Mouse (Mus musculus) heart, embryonic 11.5 days (tissue): ENCODE measurements around the gene Lmntd2. TPM values are rescaled to one million over a fixed set of nuclear protein-coding genes. Genes with fewer than 3 reads are reported as not detected.

ENCODE experiments used
- ATAC-seq: fragments of 200-750 bp; cut with Nextera tagmentation; replicated peaks from 2 replicates; pipeline ENCODE4 v1.8.0; 2017; ENCODE audit warnings: moderate library complexity; ENCODE audit not compliant: insufficient number of reproducible peaks, low FRiP score, low TSS enrichment
- H3K27ac ChIP-seq: fragments of 300-500 bp; sonication (generic); 2 replicates; pipeline ENCODE4 v1.5.1; 2014; ENCODE audit warnings: mild to moderate bottlenecking, low read depth, low read length
- H3K27me3 ChIP-seq: fragments of 300-500 bp; sonication (generic); 2 replicates; pipeline ENCODE4 v1.6.1; 2014; ENCODE audit warnings: mild to moderate bottlenecking, low read length, mixed read lengths; ENCODE audit not compliant: control insufficient read depth, insufficient read depth
- H3K36me3 ChIP-seq: fragments of 300-500 bp; sonication (generic); 2 replicates; pipeline ENCODE4 v1.6.1; 2014; ENCODE audit warnings: mild to moderate bottlenecking, low read length, moderate library complexity, mixed read lengths; ENCODE audit not compliant: control insufficient read depth, insufficient read depth
- H3K4me1 ChIP-seq: fragments of 300-500 bp; sonication (generic); 2 replicates; pipeline ENCODE4 v1.6.1; 2014; ENCODE audit warnings: low read length; ENCODE audit not compliant: control insufficient read depth, insufficient read depth
- H3K4me2 ChIP-seq: fragments of 300-500 bp; sonication (generic); 2 replicates; pipeline ENCODE4 v1.6.1; 2014; ENCODE audit warnings: mild to moderate bottlenecking, moderate library complexity
- H3K4me3 ChIP-seq: fragments of 300-500 bp; sonication (generic); 2 replicates; pipeline ENCODE4 v1.5.1; 2014; ENCODE audit warnings: low read depth, low read length
- H3K9ac ChIP-seq: fragments of 300-500 bp; sonication (generic); 2 replicates; pipeline ENCODE4 v1.6.1; 2014; ENCODE audit warnings: mild to moderate bottlenecking, low read depth, low read length, moderate library complexity
- H3K9me3 ChIP-seq: fragments of 300-500 bp; sonication (generic); replicated peaks from 2 replicates; pipeline ENCODE4 v1.6.1; 2016; ENCODE audit warnings: low read length; ENCODE audit not compliant: control insufficient read depth
- WGBS: fragments of 180-500 bp; shearing (Covaris S2); extraction: QIAGEN DNeasy Blood & Tissue Kit; methylation state at CpG from one replicate; pipeline ENCODE4 v1.1.7; 2014; ENCODE audit not compliant: insufficient replicate concordance; 5-methylcytosine and 5-hydroxymethylcytosine counted together
- polyA plus RNA-seq: library from polyadenylated mRNA; unstranded; fragments of >200 nt; fragmentation: Nextera tagmentation; extraction: Ambion mirVana; gene quantifications from 2 replicates; pipeline ENCODE4 v1.2.1, GENCODE M21; 2014

The Lmntd2 gene
- polyA plus RNA-seq, 1 experiment from 2014 or later, result 0.99 TPM

DNA sequence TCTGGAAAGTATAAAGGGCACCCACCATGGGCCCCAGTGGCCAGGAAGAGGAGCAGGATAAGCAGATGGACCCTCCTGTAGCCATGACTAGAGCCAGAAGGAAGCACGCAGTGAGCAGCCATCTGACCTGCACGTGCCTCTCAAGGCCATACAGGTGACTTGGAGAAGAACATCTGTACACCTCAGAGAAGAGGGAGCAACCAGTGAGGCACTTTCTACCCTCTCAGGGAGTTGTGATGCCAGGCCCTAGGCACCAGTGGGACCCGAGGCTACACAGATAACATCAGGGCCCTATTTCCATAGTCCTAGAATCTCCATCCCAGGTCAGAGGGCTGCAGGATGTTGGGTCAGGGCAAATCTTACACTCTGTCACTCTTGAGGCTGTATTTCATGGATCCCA lies 23.7 kb downstream of the Lmntd2 start:
- H3K36me3 ChIP-seq, result peaks cover 12% of the 10 kb centered on the region
- no peak overlapping the region for H3K4me2 ChIP-seq
- no peak overlapping the region for H3K4me3 ChIP-seq
- no peak overlapping the region for H3K9ac ChIP-seq
- no peak overlapping the region for H3K27ac ChIP-seq
- no peaks in the 10 kb centered on the region for H3K9me3 ChIP-seq
- H3K27me3 ChIP-seq, result no peaks in the 10 kb centered on the region
- 77% methylated on average over 3 of the region's 3 CpGs for WGBS
- no peak for ATAC-seq
- peaks cover 13% of the 10 kb centered on the region for H3K4me1 ChIP-seq

DNA sequence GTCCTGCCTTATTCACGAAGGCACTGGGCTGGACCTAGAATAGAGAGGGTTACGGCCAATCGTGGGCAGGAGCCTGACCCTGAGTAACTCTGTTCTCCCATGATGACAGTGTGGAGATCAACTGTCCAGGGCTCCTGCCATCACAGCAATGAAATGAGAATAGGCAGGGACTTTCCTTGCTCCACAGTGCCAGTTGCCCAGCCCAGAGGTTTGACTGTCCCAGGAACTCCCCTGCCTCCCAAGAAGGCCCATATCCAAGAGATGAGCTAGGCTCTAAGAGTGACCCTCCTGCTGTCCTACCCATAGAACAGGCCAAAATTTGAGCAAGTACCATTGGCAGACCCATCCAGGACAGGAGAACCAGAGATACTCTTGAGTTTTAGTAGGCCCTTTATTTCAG lies 25.1 kb downstream of the Lmntd2 start:
- Histone ChIP-seq H3K27me3 (no peaks in the 10 kb centered on the region), H3K4me2 (no peak overlapping the region), H3K4me1 (peaks cover 11% of the 10 kb centered on the region), H3K9ac (no peak overlapping the region), H3K9me3 (no peaks in the 10 kb centered on the region), H3K27ac (no peak overlapping the region), H3K4me3 (no peak overlapping the region), H3K36me3 (peaks cover 12% of the 10 kb centered on the region)
- 79% methylated on average over 3 of the region's 3 CpGs for WGBS
- ATAC-seq, result no peak

DNA sequence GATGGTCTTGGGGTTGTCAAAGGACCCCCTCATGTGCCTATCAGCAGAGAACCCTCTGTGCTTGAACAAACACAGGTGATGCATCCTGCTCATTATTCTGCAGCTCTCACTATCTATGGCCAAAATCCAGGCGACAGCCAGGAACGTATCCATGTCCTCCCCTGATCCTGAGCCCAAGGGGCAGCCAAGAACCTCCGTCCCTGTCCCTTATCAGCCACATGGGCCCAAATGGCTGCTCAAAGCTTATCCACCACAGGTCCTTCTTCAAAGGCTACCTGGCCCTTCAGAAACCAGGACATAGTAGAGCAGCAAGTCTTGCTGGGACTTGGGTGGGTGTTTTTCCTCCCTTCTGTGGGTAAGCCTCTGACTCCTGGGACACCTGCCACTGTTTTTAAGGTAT lies 25.7 kb downstream of the Lmntd2 start:
- no peak overlapping the region for H3K4me2 ChIP-seq
- H3K9me3 ChIP-seq, result no peaks in the 10 kb centered on the region
- H3K27ac ChIP-seq, result no peak overlapping the region
- no peak overlapping the region for H3K9ac ChIP-seq
- WGBS, result 61% methylated on average over 3 of the region's 3 CpGs
- no peak for ATAC-seq
- peaks cover 11% of the 10 kb centered on the region for H3K4me1 ChIP-seq
- H3K36me3 ChIP-seq, result peaks cover 12% of the 10 kb centered on the region
- H3K27me3 ChIP-seq, result no peaks in the 10 kb centered on the region
- H3K4me3 ChIP-seq, result no peak overlapping the region

DNA sequence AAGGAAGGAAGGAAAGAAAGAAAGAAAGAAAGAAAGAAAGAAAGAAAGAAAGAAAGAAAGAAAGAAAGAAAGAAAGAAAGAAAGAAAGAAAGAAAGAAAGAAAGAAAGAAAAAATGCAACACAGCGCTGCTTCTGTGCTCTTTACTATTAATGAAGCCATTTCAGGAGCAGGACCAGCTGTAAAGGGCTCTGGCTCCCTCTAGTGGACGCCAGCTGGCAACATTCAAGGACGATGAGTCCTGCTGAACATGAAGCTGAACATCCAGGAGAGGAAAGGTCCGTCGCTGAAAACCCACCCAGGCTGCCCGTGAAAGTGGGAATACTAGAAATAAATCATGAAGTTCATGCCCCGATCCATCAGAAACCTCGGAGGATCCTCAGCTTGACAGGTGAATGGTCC lies 37.7 kb downstream of the Lmntd2 start:
- Histone ChIP-seq H3K27me3 (no peaks in the 10 kb centered on the region), H3K9ac (no peak overlapping the region), H3K27ac (no peak overlapping the region), H3K9me3 (no peaks in the 10 kb centered on the region), H3K4me3 (no peak overlapping the region), H3K36me3 (no peaks in the 10 kb centered on the region), H3K4me2 (no peak overlapping the region), H3K4me1 (peaks cover 4% of the 10 kb centered on the region; the same call in 1 of the 2 replicates)
- no peak for ATAC-seq
- WGBS, result 2% methylated on average over 8 of the region's 8 CpGs

DNA sequence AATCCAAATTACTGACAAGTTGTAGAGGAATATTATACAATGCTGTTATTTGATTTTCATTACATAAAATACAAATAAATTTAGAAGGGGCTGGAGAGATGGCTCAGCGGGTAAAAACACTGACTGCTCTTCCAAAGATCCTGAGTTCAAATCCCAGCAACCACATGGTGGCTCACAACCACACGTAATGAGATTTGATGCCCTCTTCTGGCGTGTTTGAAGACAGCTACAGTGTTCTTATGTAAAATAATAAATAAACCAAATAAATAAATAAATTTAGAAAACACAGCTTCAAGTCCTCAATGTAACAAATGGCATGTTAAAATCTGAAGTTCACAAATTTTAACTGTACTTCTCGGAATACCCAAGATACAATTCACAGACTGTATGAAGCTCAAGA lies 38.8 kb downstream of the Lmntd2 start:
- no peak overlapping the region for H3K4me2 ChIP-seq
- no peaks in the 10 kb centered on the region for H3K27me3 ChIP-seq
- H3K4me1 ChIP-seq, result peaks cover 4% of the 10 kb centered on the region; the same call in 1 of the 2 replicates
- WGBS, result 82% methylated on average over 4 of the region's 4 CpGs
- no peaks in the 10 kb centered on the region for H3K36me3 ChIP-seq
- H3K4me3 ChIP-seq, result no peak overlapping the region
- no peak for ATAC-seq
- no peaks in the 10 kb centered on the region for H3K9me3 ChIP-seq
- H3K27ac ChIP-seq, result no peak overlapping the region
- no peak overlapping the region for H3K9ac ChIP-seq

DNA sequence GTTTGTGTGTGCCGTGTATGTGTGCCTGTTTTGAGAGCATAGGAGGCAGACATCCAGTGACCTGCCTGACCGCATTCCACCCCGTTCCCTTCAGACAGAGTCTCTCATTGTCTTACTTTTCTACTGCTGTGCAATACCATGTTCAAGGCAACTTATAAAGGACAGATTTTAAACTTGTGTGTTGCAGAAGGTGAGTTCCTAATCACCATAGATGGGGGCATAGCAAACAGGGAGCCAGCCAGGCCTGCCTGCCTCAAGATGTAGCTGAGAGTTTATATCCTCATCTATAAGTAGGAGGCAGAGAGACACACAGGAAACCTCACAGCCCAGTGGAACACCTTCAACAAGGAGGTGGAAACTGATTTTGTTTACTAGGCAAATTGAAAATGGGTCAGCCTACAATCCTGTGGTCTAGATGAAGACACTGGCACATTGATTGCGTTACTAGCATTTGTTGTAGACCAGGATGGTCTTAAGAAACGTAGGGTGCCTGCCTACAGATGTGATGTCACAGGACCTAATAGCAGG lies 40.5 kb downstream of the Lmntd2 start:
- WGBS, result 88% methylated on average over 5 of the region's 5 CpGs
- Histone ChIP-seq H3K4me1 (peaks cover 7% of the 10 kb centered on the region; the same call in 1 of the 2 replicates), H3K27me3 (no peaks in the 10 kb centered on the region), H3K27ac (peak overlapping the region; percentile 93), H3K4me3 (peak overlapping the region; percentile 57), H3K9ac (peak overlapping the region; percentile 84), H3K36me3 (no peaks in the 10 kb centered on the region), H3K9me3 (no peaks in the 10 kb centered on the region), H3K4me2 (peak overlapping the region; percentile 86)
- no peak for ATAC-seq

DNA sequence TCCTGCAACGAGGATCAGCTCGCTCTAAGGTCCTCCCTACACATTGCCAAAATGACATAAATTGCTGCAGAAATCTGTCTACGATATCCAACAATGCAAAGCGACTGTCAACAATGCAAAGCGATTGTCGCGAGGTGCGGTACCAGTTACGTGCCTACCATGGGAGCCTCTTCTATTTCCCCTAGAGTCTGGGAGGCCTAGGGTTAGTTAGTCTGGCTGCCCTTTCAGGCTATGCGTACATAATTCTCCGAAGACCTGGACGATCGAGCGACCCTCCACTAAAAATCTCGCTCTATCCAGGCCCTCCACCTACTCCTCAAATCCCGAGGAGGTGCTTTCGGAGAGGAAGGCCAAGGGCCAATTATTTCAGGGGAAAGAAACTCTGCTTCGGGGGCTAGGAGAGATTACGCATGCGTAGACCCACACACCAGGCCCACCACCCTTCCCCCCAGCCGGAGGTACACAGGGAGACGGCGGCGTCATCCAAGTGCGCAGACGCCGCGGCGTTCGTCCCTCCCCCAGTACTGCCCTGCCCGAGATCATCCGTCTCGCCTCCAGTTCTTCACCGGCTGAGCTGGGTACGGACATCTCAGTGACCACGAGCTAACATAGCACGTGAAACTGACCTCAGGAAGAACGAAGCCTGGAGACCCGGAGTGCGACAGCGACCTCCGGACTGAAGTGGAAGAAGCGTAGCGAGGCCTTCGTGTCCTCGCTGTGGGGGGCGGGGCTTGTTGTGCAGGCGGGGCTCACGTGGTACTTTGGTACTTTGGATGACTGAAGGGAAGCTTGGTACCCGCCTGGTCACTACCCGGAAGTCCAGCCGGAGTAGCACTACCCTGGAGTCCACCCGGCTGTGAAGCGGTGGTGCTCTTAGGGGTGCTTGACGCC lies 41.5 kb downstream of the Lmntd2 start, which contains the start of gene Rnh1:
Rnh1 (minus strand) TSS at position 742 of the 891 bp plus-strand sequence.
- 4% methylated on average over 55 of the region's 55 CpGs for WGBS
- Histone ChIP-seq H3K27me3 (no peaks in the 10 kb centered on the region), H3K9ac (peak within 1 kb of the TSS; percentile 84), H3K27ac (peak within 1 kb of the TSS; percentile 93), H3K4me1 (peaks cover 14% of the 10 kb centered on the region; the same call in 1 of the 2 replicates), H3K4me2 (peak within 1 kb of the TSS; percentile 86), H3K9me3 (no peaks in the 10 kb centered on the region), H3K4me3 (peak within 1 kb of the TSS; percentile 57), H3K36me3 (no peaks in the 10 kb centered on the region)
- peak; percentile 93 for ATAC-seq

DNA sequence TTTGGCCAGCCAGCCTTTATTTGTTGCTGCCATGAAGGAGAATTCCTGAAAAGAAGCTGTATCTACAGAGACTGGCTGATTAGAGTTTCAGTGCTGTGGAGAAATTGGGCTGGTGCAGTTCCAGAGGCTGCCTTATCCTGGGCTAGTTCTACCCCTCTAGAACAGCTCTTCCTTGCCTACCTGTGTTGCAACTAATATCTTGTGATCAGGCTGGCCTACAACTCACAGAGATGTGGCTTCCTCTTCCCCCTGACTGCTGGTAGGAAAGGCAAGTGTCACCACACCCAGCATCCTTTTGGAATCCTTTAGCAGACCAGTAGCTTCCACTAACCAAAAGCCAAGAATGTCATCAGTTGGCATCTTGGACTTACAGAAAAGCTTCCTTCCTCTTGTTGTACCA lies 44.0 kb downstream of the Lmntd2 start:
- no peaks in the 10 kb centered on the region for H3K9me3 ChIP-seq
- no peak overlapping the region for H3K27ac ChIP-seq
- no peaks in the 10 kb centered on the region; the same call in 1 of the 2 replicates for H3K36me3 ChIP-seq
- peaks cover 15% of the 10 kb centered on the region; the same call in 1 of the 2 replicates for H3K4me1 ChIP-seq
- H3K27me3 ChIP-seq, result no peaks in the 10 kb centered on the region
- H3K9ac ChIP-seq, result no peak overlapping the region
- no peak overlapping the region for H3K4me3 ChIP-seq
- H3K4me2 ChIP-seq, result no peak overlapping the region
- no peak for ATAC-seq
